Mouse (Mus musculus) colon, adult 2 months (tissue): ENCODE results near the gene Glrx3. TPM values are rescaled to one million over a fixed set of nuclear protein-coding genes. Genes with fewer than 3 reads are reported as not detected.

Source experiments
- polyA plus RNA-seq: library from polyadenylated mRNA; depleted of rRNA; stranded (reverse); fragments of >200 nt; gene quantifications from 2 replicates; pipeline ENCODE4 v1.2.3, GENCODE M21; 2012; rRNA removed

Glrx3 gene
- polyA plus RNA-seq = 43.0 and 46.1 TPM in 2 replicates

GRCm38 (mm10) chr7:137437440-137438178, at the start of gene Glrx3:
Gene Glrx3 (plus strand): TSS chr7:137437614.

GRCm38 (mm10) chr7:137410337-137411197, 26.8 kb upstream of the Glrx3 start, which contains the start of gene 9430038I01Rik:
Gene 9430038I01Rik (minus strand): TSS chr7:137410762.

Other genes with a start within 250 kb of the Glrx3 start
- 0.91 and 1.8 TPM in 2 replicates for gene Ebf3, start 123.2 kb upstream of the Glrx3 start, polyA plus RNA-seq
- 13.6 and 16.1 TPM in 2 replicates for gene 9430038I01Rik, start 26.9 kb upstream of the Glrx3 start, polyA plus RNA-seq